Mouse (Mus musculus): Measurements from ENCODE around the gene Cypt2. TPM values are rescaled to one million over a fixed set of nuclear protein-coding genes. Genes with fewer than 3 reads are reported as not detected.
"Not testable (repeated sequence)": the region's sequence is repeated elsewhere in the genome, so short reads cannot be mapped to it uniquely, and the experiment has no call there.

Cypt2 gene
- not detected for total RNA-seq (2021)

GRCm38 (mm10) chrX:105499472-105499871 is at the start of gene Cypt2:
Gene Cypt2, plus strand, starts transcription at chrX:105499772.
- DNase-seq; intact Hi-C loops (cut with DNase I): not testable (repeated sequence)

- intact Hi-C loops (cut with DNase I) = no loop called here
- DNase-seq = no peak
These were observed 46.7 kb downstream of the Cypt2 start for GRCm38 (mm10) chrX:105546234-105546633.
